Mouse (Mus musculus) right cerebral cortex, postnatal 4 days (tissue): ENCODE results near the gene Gfod1.

ENCODE experiments used
- DNase-seq: peaks from one replicate; pipeline ENCODE4 v3.0.0-alpha.2; 2022

Gene Gfod1

GRCm38 (mm10) chr13:43297526-43297925 is 6.4 kb downstream of the Gfod1 start:
- no peak for DNase-seq

GRCm38 (mm10) chr13:43296140-43296805 is 7.7 kb downstream of the Gfod1 start:
- no peak for DNase-seq

- no peak for DNase-seq
These were observed 8.3 kb downstream of the Gfod1 start for GRCm38 (mm10) chr13:43295684-43296083.

- no peak for DNase-seq
These were observed 8.9 kb downstream of the Gfod1 start for GRCm38 (mm10) chr13:43294957-43295590.

- DNase-seq: no peak
These were observed 11.1 kb downstream of the Gfod1 start for GRCm38 (mm10) chr13:43292892-43293291.

- no peak for DNase-seq
These were observed 14.9 kb downstream of the Gfod1 start for GRCm38 (mm10) chr13:43289076-43289475.

- DNase-seq: no peak
These were observed 15.5 kb downstream of the Gfod1 start for GRCm38 (mm10) chr13:43288444-43288843.

GRCm38 (mm10) chr13:43288026-43288425 is 15.9 kb downstream of the Gfod1 start:
- no peak for DNase-seq

GRCm38 (mm10) chr13:43286836-43287235 is 17.1 kb downstream of the Gfod1 start:
- no peak for DNase-seq

GRCm38 (mm10) chr13:43284711-43285151 is 19.2 kb downstream of the Gfod1 start:
- DNase-seq: no peak

- DNase-seq: no peak
These were observed 30.1 kb downstream of the Gfod1 start for GRCm38 (mm10) chr13:43273906-43274305.

GRCm38 (mm10) chr13:43272303-43273135 is 31.5 kb downstream of the Gfod1 start:
- DNase-seq: no peak

GRCm38 (mm10) chr13:43271481-43271880 is 32.5 kb downstream of the Gfod1 start:
- no peak for DNase-seq

- no peak for DNase-seq
These were observed 33.8 kb downstream of the Gfod1 start for GRCm38 (mm10) chr13:43270220-43270597.

GRCm38 (mm10) chr13:43269460-43270219 is 34.3 kb downstream of the Gfod1 start:
- no peak for DNase-seq

- DNase-seq: no peak
These were observed 35.2 kb downstream of the Gfod1 start for GRCm38 (mm10) chr13:43268539-43269327.

GRCm38 (mm10) chr13:43267902-43268301 is 36.1 kb downstream of the Gfod1 start:
- no peak for DNase-seq

GRCm38 (mm10) chr13:43267216-43267615 is 36.8 kb downstream of the Gfod1 start:
- DNase-seq: no peak

GRCm38 (mm10) chr13:43266333-43266732 is 37.6 kb downstream of the Gfod1 start:
- DNase-seq: no peak

- no peak for DNase-seq
These were observed 38.9 kb downstream of the Gfod1 start for GRCm38 (mm10) chr13:43265116-43265515.

GRCm38 (mm10) chr13:43263646-43264045 is 40.3 kb downstream of the Gfod1 start:
- no peak for DNase-seq

- no peak for DNase-seq
These were observed 41.7 kb downstream of the Gfod1 start for GRCm38 (mm10) chr13:43262114-43262739.
